Mouse (Mus musculus) kidney, embryonic 14.5 days (tissue): Measurements from ENCODE around the gene Olfr770. TPM values are rescaled to one million over a fixed set of nuclear protein-coding genes. Genes with fewer than 3 reads are reported as not detected.

ENCODE experiments used
- polyA plus RNA-seq: library from polyadenylated mRNA; unstranded; fragments of >200 nt; fragmentation: Nextera tagmentation; extraction: Ambion mirVana; gene quantifications from 2 replicates; pipeline ENCODE4 v1.2.1, GENCODE M21; 2014

Gene Olfr770
- polyA plus RNA-seq, 1 experiment from 2014 or later, result not detected

Other genes with a start within 250 kb of the Olfr770 start
- gene Gdf11, start 247.3 kb downstream of the Olfr770 start, polyA plus RNA-seq, result 7.2 and 8.7 TPM in 2 replicates
- 479 and 521 TPM in 2 replicates for gene Cd63, start 238.0 kb downstream of the Olfr770 start, polyA plus RNA-seq
- 14.5 and 15.7 TPM in 2 replicates for gene Rdh5, start 216.1 kb downstream of the Olfr770 start, polyA plus RNA-seq
- 219 and 258 TPM in 2 replicates for gene Bloc1s1, start 215.0 kb downstream of the Olfr770 start, polyA plus RNA-seq
- gene Itga7, start 205.2 kb downstream of the Olfr770 start, polyA plus RNA-seq, result 0.77 and 1.3 TPM in 2 replicates
- gene Mettl7b, start 178.0 kb downstream of the Olfr770 start, polyA plus RNA-seq, result 0.21 and 1.4 TPM in 2 replicates
- gene Olfr9, start 149.6 kb downstream of the Olfr770 start, polyA plus RNA-seq, result not detected in 2 replicates
- not detected in 2 replicates for gene Olfr763, start 128.2 kb downstream of the Olfr770 start, polyA plus RNA-seq
- gene Olfr764-ps1, start 99.1 kb downstream of the Olfr770 start, polyA plus RNA-seq, result not detected in 2 replicates
- not detected in 2 replicates for gene Olfr765, start 89.0 kb downstream of the Olfr770 start, polyA plus RNA-seq
- gene Olfr766-ps1, start 70.0 kb downstream of the Olfr770 start, polyA plus RNA-seq, result not detected in 2 replicates
- gene Olfr767, start 56.1 kb downstream of the Olfr770 start, polyA plus RNA-seq, result not detected in 2 replicates
- not detected in 2 replicates for gene Olfr768, start 39.6 kb downstream of the Olfr770 start, polyA plus RNA-seq
- not detected in 2 replicates for gene Olfr769, start 21.1 kb downstream of the Olfr770 start, polyA plus RNA-seq
- gene Olfr771, start 25.8 kb upstream of the Olfr770 start, polyA plus RNA-seq, result not detected in 2 replicates
- not detected in 2 replicates for gene Olfr772, start 38.9 kb upstream of the Olfr770 start, polyA plus RNA-seq
- gene Olfr773, start 48.4 kb upstream of the Olfr770 start, polyA plus RNA-seq, result not detected in 2 replicates
- gene Olfr774, start 97.2 kb upstream of the Olfr770 start, polyA plus RNA-seq, result not detected in 2 replicates
- gene Olfr775, start 109.4 kb upstream of the Olfr770 start, polyA plus RNA-seq, result not detected in 2 replicates
- not detected in 2 replicates for gene Olfr776, start 120.1 kb upstream of the Olfr770 start, polyA plus RNA-seq
- not detected in 2 replicates for gene Olfr777, start 132.5 kb upstream of the Olfr770 start, polyA plus RNA-seq
- gene Olfr780, start 179.1 kb upstream of the Olfr770 start, polyA plus RNA-seq, result not detected in 2 replicates
- not detected in 2 replicates for gene Olfr781, start 189.9 kb upstream of the Olfr770 start, polyA plus RNA-seq
- gene Olfr782, start 209.9 kb upstream of the Olfr770 start, polyA plus RNA-seq, result not detected in 2 replicates
- gene Olfr784, start 245.1 kb upstream of the Olfr770 start, polyA plus RNA-seq, result 0.07 TPM in 1 of 2 replicates, not detected in the other